Mouse (Mus musculus) embryonic fibroblast, embryonic 13.5 days (primary cell): ENCODE measurements around the gene Cdk11b. TPM values are rescaled to one million over a fixed set of nuclear protein-coding genes. Genes with fewer than 3 reads are reported as not detected.

Experiments
- H3K27ac ChIP-seq: 2 replicates; pipeline ENCODE4 v1.5.1; 2012; ENCODE audit warnings: low read length, control low read depth, inconsistent platforms; ENCODE audit not compliant: insufficient read depth
- H3K4me1 ChIP-seq: 2 replicates; pipeline ENCODE4 v1.6.1; 2011; ENCODE audit warnings: low read length; ENCODE audit not compliant: control insufficient read depth, insufficient read depth
- H3K4me3 ChIP-seq: 2 replicates; pipeline ENCODE4 v1.5.1; 2011; ENCODE audit warnings: mild to moderate bottlenecking, control low read depth, low read length; ENCODE audit not compliant: insufficient read depth
- CTCF ChIP-seq: IDR thresholded peaks from 2 replicates; pipeline ENCODE4 v1.5.1; 2011; ENCODE audit warnings: mild to moderate bottlenecking, control low read depth, low read length, moderate library complexity, borderline replicate concordance; ENCODE audit not compliant: insufficient read depth
- POLR2A ChIP-seq: IDR thresholded peaks from 2 replicates; pipeline ENCODE4 v1.6.1; 2011; ENCODE audit warnings: low read depth, mild to moderate bottlenecking, control low read depth, low read length, moderate library complexity
- polyA plus RNA-seq: library from polyadenylated mRNA; stranded (reverse); fragments of >200 nt; gene quantifications from 2 replicates; pipeline ENCODE4 v1.2.4, GENCODE M21; 2011; ENCODE audit warnings: low read depth; ENCODE audit not compliant: missing spikeins, insufficient read length

Gene Cdk11b
- 75.2 and 77.0 TPM in 2 replicates for polyA plus RNA-seq

- H3K4me3 ChIP-seq = peak within 1 kb of the TSS; percentile 92
- TF ChIP-seq CTCF = no peak
- TF ChIP-seq POLR2A = peak; percentile 94
- H3K27ac ChIP-seq = peak within 1 kb of the TSS; percentile 80
- H3K4me1 ChIP-seq = no peaks in the 10 kb centered on the region
These were observed at the start of gene Cdk11b for GRCm38 (mm10) chr4:155624338-155625291. Gene Cdk11b, plus strand, starts transcription at chr4:155624854.

- TF ChIP-seq CTCF (no peak), POLR2A (no peak)
- H3K4me3 ChIP-seq = no peak overlapping the region
- no peak overlapping the region for H3K27ac ChIP-seq
- peaks cover 8% of the 10 kb centered on the region for H3K4me1 ChIP-seq
These were observed 49.7 kb upstream of the Cdk11b start for GRCm38 (mm10) chr4:155574931-155575330.

- peaks cover 6% of the 10 kb centered on the region for H3K4me1 ChIP-seq
- TF ChIP-seq POLR2A (no peak), CTCF (no peak)
- H3K27ac ChIP-seq = no peak overlapping the region
- H3K4me3 ChIP-seq = no peak overlapping the region
These were observed 49.1 kb upstream of the Cdk11b start for GRCm38 (mm10) chr4:155575521-155575920.

GRCm38 (mm10) chr4:155577132-155577531, 47.5 kb upstream of the Cdk11b start:
- TF ChIP-seq CTCF (no peak), POLR2A (no peak)
- H3K4me3 ChIP-seq = no peak overlapping the region
- H3K4me1 ChIP-seq = peaks cover 1% of the 10 kb centered on the region; the same call in 1 of the 2 replicates
- no peak overlapping the region for H3K27ac ChIP-seq

GRCm38 (mm10) chr4:155577741-155578140, 46.9 kb upstream of the Cdk11b start:
- TF ChIP-seq CTCF (no peak), POLR2A (no peak)
- H3K4me1 ChIP-seq = peaks cover 3% of the 10 kb centered on the region; the same call in 1 of the 2 replicates
- H3K4me3 ChIP-seq = no peak overlapping the region
- no peak overlapping the region for H3K27ac ChIP-seq

GRCm38 (mm10) chr4:155578336-155579125, 46.1 kb upstream of the Cdk11b start:
- TF ChIP-seq POLR2A = no peak
- no peak for TF ChIP-seq CTCF
- no peak overlapping the region for H3K4me3 ChIP-seq
- H3K4me1 ChIP-seq = peaks cover 6% of the 10 kb centered on the region
- H3K27ac ChIP-seq = no peak overlapping the region

- no peak overlapping the region for H3K27ac ChIP-seq
- H3K4me1 ChIP-seq = peaks cover 6% of the 10 kb centered on the region
- TF ChIP-seq CTCF = 0 out of 2 replicates have a peak, but pooled peaks have one; percentile 28
- no peak for TF ChIP-seq POLR2A
- H3K4me3 ChIP-seq = no peak overlapping the region
These were observed 44.2 kb upstream of the Cdk11b start for GRCm38 (mm10) chr4:155580420-155580819.

- Histone ChIP-seq H3K4me3 (0 out of 2 replicates have a peak overlapping the region, but pooled peaks have one; percentile 5), H3K27ac (peak overlapping the region; percentile 62), H3K4me1 (peaks cover 6% of the 10 kb centered on the region)
- TF ChIP-seq CTCF (no peak), POLR2A (no peak)
These were observed 42.3 kb upstream of the Cdk11b start for GRCm38 (mm10) chr4:155582279-155582905.

- TF ChIP-seq CTCF (no peak), POLR2A (no peak)
- Histone ChIP-seq H3K27ac (no peak overlapping the region), H3K4me1 (no peaks in the 10 kb centered on the region), H3K4me3 (no peak overlapping the region)
These were observed 35.3 kb upstream of the Cdk11b start for GRCm38 (mm10) chr4:155589356-155589755.
